Mouse (Mus musculus): ENCODE results near the gene Tatdn2. TPM values are rescaled to one million over a fixed set of nuclear protein-coding genes. Genes with fewer than 3 reads are reported as not detected.

Tatdn2 gene
- polyA plus RNA-seq, 1 experiment, result 112 TPM

DNA sequence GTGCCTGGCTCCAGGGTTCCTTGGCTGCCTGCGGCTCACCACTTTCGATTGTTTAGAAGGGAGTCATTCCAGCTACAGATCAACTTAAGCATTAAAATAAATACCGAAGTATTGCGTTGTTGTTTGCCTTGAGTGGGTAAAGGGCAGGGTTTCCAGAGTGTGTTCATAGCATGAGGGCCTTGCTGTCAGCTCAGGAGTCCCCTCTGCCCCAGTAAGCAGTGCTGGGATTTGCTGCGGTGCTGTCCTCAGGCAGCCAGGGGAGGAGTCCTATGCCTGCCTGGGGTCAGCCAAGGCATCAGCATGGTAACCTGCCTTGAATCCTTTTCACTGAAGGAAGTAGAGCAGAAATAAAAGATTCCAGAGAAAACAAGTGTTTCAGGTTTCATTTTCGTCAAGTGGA, 40.0 kb upstream of the Tatdn2 start:
- peaks cover 26% of the 10 kb centered on the region for H3K4me1 ChIP-seq (ENCODE audit: control insufficient read depth, insufficient read depth, low read length)
- no peak for TF ChIP-seq CTCF (IDR thresholded peaks at IDR 0.05; ENCODE audit: control insufficient read depth, insufficient read depth, low read length)
- no peak for TF ChIP-seq POLR2A (IDR thresholded peaks at IDR 0.05; ENCODE audit: borderline replicate concordance, control insufficient read depth, low read depth, low read length)
- no peak overlapping the region for H3K27ac ChIP-seq (ENCODE audit: control insufficient read depth, insufficient read depth, low read depth, low read length, poor library complexity)
- WGBS, result 87% methylated on average over 6 of the region's 6 CpGs
- no peak overlapping the region for H3K4me3 ChIP-seq (replicated peaks; ENCODE audit: control insufficient read depth, low read depth, low read length)

DNA sequence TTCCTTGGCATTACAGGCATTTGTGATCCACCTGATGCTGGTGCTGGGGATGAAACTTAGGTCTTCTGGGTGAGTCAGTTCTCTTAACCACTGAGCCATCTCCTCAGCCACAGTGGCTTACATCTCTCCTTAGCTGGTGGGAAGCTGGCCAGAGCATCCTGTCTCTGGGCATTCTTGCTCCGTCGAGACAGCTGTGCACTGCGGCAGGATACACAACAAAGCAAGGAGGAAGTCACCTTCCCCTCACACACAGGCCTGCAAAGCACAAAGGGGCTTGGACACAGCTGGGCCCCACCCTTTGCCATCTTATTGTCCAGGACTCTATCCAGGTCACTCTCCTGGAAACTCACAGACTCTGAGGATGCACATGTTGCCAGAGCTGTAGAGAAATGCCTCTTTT, 38.6 kb upstream of the Tatdn2 start:
- Histone ChIP-seq H3K27ac (ENCODE audit: control insufficient read depth, insufficient read depth, low read depth, low read length, poor library complexity) (peak overlapping the region; percentile 37; the same call in 1 of the 2 replicates), H3K4me3 (replicated peaks; ENCODE audit: control insufficient read depth, low read depth, low read length) (no peak overlapping the region), H3K4me1 (ENCODE audit: control insufficient read depth, insufficient read depth, low read length) (peaks cover 31% of the 10 kb centered on the region)
- TF ChIP-seq POLR2A (IDR thresholded peaks at IDR 0.05; ENCODE audit: borderline replicate concordance, control insufficient read depth, low read depth, low read length) (no peak), CTCF (IDR thresholded peaks at IDR 0.05; ENCODE audit: control insufficient read depth, insufficient read depth, low read length) (no peak)
- 15% methylated on average over 3 of the region's 3 CpGs for WGBS

DNA sequence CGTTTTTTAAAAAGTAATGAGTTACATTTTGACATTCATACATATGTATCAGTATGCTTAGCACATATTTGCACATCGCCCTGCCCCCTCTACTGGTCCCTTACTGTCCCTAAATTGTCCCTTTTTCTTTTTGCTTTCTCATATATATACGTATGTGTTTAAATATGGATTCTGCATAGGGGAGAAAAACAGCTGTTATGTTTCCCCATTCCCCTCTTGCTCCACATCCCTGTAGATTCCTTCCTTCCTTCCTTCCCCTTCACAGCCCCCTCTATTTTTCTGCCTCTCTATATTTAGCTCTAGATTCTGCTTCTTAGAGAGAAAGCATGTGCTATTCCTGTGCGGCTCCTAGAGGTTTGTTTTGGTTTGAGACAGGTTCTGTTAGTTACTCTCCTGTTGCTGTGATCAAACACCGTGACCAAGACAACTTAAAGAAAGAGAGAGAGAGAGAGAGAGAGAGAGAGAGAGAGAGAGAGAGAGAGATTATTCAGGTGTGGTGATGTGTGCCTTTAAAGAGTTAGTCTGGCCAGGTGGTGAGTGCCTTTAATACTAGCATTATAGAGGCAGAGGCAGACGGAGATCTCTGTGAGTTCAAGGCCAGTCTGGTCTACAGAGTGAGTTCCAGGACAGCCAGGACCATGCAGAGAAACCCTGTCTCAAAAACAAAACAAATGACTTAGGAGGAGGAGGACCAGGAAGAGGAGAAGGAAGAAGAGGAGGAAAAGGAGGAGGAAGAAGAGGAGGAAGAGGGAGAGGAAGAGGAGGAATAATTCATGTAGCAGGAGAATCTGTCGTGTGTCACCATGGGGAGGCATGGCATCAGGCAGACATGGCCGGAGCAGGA, 37.0 kb upstream of the Tatdn2 start:
- Histone ChIP-seq H3K4me1 (ENCODE audit: control insufficient read depth, insufficient read depth, low read length) (peaks cover 32% of the 10 kb centered on the region), H3K27ac (ENCODE audit: control insufficient read depth, insufficient read depth, low read depth, low read length, poor library complexity) (peak overlapping the region; percentile 86), H3K4me3 (replicated peaks; ENCODE audit: control insufficient read depth, low read depth, low read length) (no peak overlapping the region)
- TF ChIP-seq POLR2A (IDR thresholded peaks at IDR 0.05; ENCODE audit: borderline replicate concordance, control insufficient read depth, low read depth, low read length) (no peak), CTCF (IDR thresholded peaks at IDR 0.05; ENCODE audit: control insufficient read depth, insufficient read depth, low read length) (no peak)
- 39% methylated on average over 8 of the region's 8 CpGs for WGBS

DNA sequence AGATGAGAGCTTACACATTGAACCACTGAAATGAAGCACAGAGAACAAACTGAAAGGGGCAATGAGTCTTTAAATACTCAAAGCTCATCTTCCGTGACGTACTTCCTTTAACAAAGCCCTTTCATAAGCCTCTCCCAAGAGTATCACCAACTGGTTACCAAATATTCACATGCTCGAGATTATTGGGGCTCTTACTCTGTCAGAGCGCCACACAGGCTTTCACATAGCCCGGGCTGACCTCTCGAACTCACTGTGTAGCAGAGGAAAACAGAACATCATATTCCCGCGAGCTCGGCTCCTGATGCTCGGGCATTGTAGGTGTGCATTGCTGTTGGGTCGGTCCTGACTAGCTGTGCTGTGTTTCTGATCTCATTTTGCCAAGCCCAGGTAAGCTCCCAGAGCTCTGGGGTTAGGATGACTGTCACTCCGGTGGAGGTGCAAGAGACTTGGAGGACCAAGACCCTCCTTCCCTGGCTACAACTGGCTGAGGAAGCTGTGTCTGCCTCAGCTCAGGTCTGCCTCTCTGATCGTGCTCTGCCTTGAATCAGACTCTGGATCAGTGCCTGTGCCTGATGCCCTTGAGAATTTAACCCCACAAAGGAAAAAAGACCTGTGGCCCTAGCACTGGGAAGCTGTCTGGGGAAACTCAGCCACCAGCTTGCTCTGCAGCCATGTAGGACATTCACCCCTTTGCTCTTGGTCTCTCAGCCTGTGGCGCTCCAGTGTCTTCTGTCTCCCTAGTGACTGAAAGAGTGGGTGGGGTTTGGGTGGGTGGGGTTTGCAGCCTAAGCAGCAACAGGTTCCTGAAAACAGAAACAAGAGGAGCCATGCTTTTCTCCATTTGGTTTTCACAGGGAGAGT, 36.1 kb upstream of the Tatdn2 start:
- H3K4me3 ChIP-seq (replicated peaks; ENCODE audit: control insufficient read depth, low read depth, low read length), result peak overlapping the region; percentile 2
- 50% methylated on average over 14 of the region's 14 CpGs for WGBS
- H3K27ac ChIP-seq (ENCODE audit: control insufficient read depth, insufficient read depth, low read depth, low read length, poor library complexity), result peak overlapping the region; percentile 86
- peaks cover 31% of the 10 kb centered on the region for H3K4me1 ChIP-seq (ENCODE audit: control insufficient read depth, insufficient read depth, low read length)
- TF ChIP-seq POLR2A (IDR thresholded peaks at IDR 0.05; ENCODE audit: borderline replicate concordance, control insufficient read depth, low read depth, low read length) (no peak), CTCF (IDR thresholded peaks at IDR 0.05; ENCODE audit: control insufficient read depth, insufficient read depth, low read length) (no peak)

- WGBS, result 36% methylated on average over 12 of the region's 12 CpGs
- TF ChIP-seq POLR2A (IDR thresholded peaks at IDR 0.05; ENCODE audit: borderline replicate concordance, control insufficient read depth, low read depth, low read length) (no peak), CTCF (IDR thresholded peaks at IDR 0.05; ENCODE audit: control insufficient read depth, insufficient read depth, low read length) (no peak)
- H3K4me3 ChIP-seq (replicated peaks; ENCODE audit: control insufficient read depth, low read depth, low read length), result no peak overlapping the region
- H3K4me1 ChIP-seq (ENCODE audit: control insufficient read depth, insufficient read depth, low read length), result peaks cover 33% of the 10 kb centered on the region
- H3K27ac ChIP-seq (ENCODE audit: control insufficient read depth, insufficient read depth, low read depth, low read length, poor library complexity), result peak overlapping the region; percentile 86
These were observed 35.3 kb upstream of the Tatdn2 start for GRCm38 (mm10) chr6:113661353-113662241.

DNA sequence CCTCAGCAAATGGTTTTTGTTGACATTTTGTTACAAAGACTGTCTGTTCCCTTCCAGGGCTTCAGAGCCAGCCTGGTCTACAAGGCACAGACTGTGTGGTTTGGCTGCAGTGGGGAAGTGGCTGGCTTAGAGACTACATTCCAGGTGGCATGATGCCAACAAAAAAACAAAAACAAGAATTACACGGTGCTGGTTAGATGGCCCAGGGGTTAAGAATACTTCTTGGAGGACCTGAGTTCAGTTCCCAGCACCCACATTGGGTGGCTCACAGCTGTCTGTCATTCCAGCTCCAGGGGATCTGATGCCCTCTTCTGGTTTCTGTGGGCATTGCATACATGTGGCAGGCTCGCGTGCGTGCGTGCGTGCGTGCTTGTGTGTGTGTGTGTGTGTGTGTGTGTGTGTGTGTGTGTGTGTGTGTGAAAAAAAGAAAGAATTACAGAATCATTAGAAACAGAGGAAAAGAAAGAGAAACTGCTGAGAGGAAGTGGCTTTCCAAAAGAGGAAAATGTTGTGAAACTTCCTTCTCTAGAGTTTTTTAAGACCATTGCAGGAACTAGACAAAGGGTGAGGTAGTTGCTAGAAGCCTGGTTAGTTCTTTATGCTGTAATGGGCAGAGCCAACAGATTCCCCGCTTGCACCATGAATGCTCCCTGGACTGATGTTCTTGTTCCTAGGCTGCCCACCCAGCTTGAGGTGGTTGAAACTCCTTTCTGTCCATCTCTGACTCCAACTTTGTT, 33.7 kb upstream of the Tatdn2 start:
- WGBS, result 74% methylated on average over 8 of the region's 8 CpGs
- peak; percentile 15; the same call in 1 of the 2 replicates for TF ChIP-seq CTCF (IDR thresholded peaks at IDR 0.05; ENCODE audit: control insufficient read depth, insufficient read depth, low read length)
- TF ChIP-seq POLR2A (IDR thresholded peaks at IDR 0.05; ENCODE audit: borderline replicate concordance, control insufficient read depth, low read depth, low read length), result no peak
- peak overlapping the region; percentile 62 for H3K27ac ChIP-seq (ENCODE audit: control insufficient read depth, insufficient read depth, low read depth, low read length, poor library complexity)
- peaks cover 28% of the 10 kb centered on the region for H3K4me1 ChIP-seq (ENCODE audit: control insufficient read depth, insufficient read depth, low read length)
- no peak overlapping the region for H3K4me3 ChIP-seq (replicated peaks; ENCODE audit: control insufficient read depth, low read depth, low read length)

DNA sequence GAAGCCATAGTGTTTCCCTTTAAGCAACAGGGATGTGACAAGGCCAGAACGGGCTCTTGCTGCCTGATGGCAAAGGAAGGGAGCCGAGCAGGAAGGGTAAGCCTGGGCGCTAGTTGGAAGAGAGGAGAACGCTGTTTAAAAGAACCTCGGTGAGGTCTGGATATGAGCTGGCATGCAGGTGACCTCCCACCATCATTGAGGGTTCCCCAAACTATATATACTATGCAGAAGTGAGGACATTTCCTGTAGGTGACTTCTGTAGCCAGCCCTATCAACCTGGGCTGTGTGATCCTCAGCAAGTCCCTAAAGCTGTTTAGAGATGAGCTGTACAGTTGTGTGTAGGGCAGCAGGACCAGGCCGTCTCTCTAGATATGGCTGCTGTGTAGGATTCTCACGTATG, 32.5 kb upstream of the Tatdn2 start:
- WGBS, result 70% methylated on average over 7 of the region's 7 CpGs
- Histone ChIP-seq H3K4me3 (replicated peaks; ENCODE audit: control insufficient read depth, low read depth, low read length) (no peak overlapping the region), H3K27ac (ENCODE audit: control insufficient read depth, insufficient read depth, low read depth, low read length, poor library complexity) (peak overlapping the region; percentile 42), H3K4me1 (ENCODE audit: control insufficient read depth, insufficient read depth, low read length) (peaks cover 27% of the 10 kb centered on the region)
- TF ChIP-seq POLR2A (IDR thresholded peaks at IDR 0.05; ENCODE audit: borderline replicate concordance, control insufficient read depth, low read depth, low read length) (no peak), CTCF (IDR thresholded peaks at IDR 0.05; ENCODE audit: control insufficient read depth, insufficient read depth, low read length) (no peak)
